In the genomic region with DNA sequence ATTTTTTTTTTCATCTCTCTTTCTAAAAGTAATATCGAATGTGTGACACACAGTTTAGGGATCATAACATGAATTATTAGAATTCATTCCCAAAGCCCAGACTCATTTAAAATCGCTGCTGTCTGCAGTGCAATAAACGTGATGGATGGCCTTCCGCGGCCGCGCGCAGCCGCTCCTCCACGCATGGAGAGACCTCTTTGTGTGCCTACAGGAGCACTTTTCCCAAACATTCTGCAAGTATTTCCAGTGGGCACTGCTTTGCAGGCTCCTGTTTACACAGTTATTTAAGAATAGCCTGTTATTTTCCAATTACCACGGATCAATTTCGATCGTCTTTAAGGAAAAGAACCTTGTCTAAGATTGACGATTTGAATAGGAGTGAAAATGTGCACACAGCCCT, we compare ENCODE assay signal across 14 mouse cellular contexts.
DNase-seq lines count a peak whose midpoint lies in the region; ATAC-seq and TF ChIP-seq lines count a peak whose summit lies in the region.
"Had no signal": no experiment of that assay in that cellular context is flagged by ENCODE, and none has a peak within 500 bp of the region (broad histone marks: within the 10 kb centered on the region; RNA-seq: fewer than 3 reads in every experiment).

No protein-coding gene starts in this region.

- peak overlapping the region; percentile 36 for H3K4me2 ChIP-seq in lung, embryonic 16.5 days (ENCODE audit: low read depth, low read length)
- peak overlapping the region; percentile 30 for H3K4me2 ChIP-seq in hindbrain, embryonic 16.5 days (ENCODE audit: low read length)
- 0 out of 2 replicates have a peak overlapping the region, but pooled peaks have one; percentile 29 for H3K4me2 ChIP-seq in limb, embryonic 14.5 days (replicated peaks; ENCODE audit: low read depth, low read length, severe bottlenecking)
- peak overlapping the region; percentile 37 for H3K4me2 ChIP-seq in stomach, postnatal 0 days (replicated peaks; ENCODE audit: low read depth)
- H3K4me2 ChIP-seq in heart, embryonic 12.5 days, result no peak overlapping the region
- H3K4me2 ChIP-seq: limb, embryonic 15.5 days had no signal

- no peaks in the 10 kb centered on the region for H3K9me3 ChIP-seq in lung, embryonic 16.5 days (ENCODE audit: control insufficient read depth, low read length)
- no peaks in the 10 kb centered on the region for H3K9me3 ChIP-seq in hindbrain, embryonic 16.5 days (ENCODE audit: control insufficient read depth, low read length)
- no peaks in the 10 kb centered on the region for H3K9me3 ChIP-seq in limb, embryonic 14.5 days (ENCODE audit: control insufficient read depth, low read length)
- H3K9me3 ChIP-seq in stomach, postnatal 0 days (ENCODE audit: control insufficient read depth, low read length), result no peaks in the 10 kb centered on the region
- H3K9me3 ChIP-seq in heart, embryonic 12.5 days (replicated peaks), result no peaks in the 10 kb centered on the region
- H3K9me3 ChIP-seq: limb, embryonic 15.5 days had no signal

- 41% methylated on average over 14 of the region's 14 CpGs for WGBS in lung, embryonic 16.5 days
- WGBS in hindbrain, embryonic 16.5 days, result 31% methylated on average over 14 of the region's 14 CpGs
- 39% methylated on average over 14 of the region's 14 CpGs for WGBS in limb, embryonic 14.5 days
- WGBS in stomach, postnatal 0 days, result 19% methylated on average over 14 of the region's 14 CpGs
- WGBS in heart, embryonic 12.5 days, result 82% methylated on average over 14 of the region's 14 CpGs

- DNase-seq in lung, postnatal 10 days, result no peak
- DNase-seq in limb, embryonic 14.5 days (ENCODE audit: low spot score), result no peak
- DNase-seq in stomach, postnatal 0 days (ENCODE audit: low spot score), result no peak
- DNase-seq in liver, result no peak
- DNase-seq in urinary bladder, postnatal 10 days (ENCODE audit: low spot score), result no peak
- DNase-seq: cerebellum, adult 9-10 months; gastrocnemius, postnatal 36 days; retina, postnatal 1 day; thymus, postnatal 14 days had no signal

- no peak overlapping the region for H3K4me3 ChIP-seq in lung, embryonic 16.5 days (ENCODE audit: low read length)
- no peak overlapping the region for H3K4me3 ChIP-seq in hindbrain, embryonic 16.5 days (ENCODE audit: low read length)
- no peak overlapping the region for H3K4me3 ChIP-seq in limb, embryonic 14.5 days (replicated peaks; ENCODE audit: low read length)
- no peak overlapping the region; the same call in 1 of the 2 replicates for H3K4me3 ChIP-seq in stomach, postnatal 0 days (ENCODE audit: low read depth, low read length)
- H3K4me3 ChIP-seq in heart, embryonic 12.5 days, result no peak overlapping the region
- H3K4me3 ChIP-seq: limb, embryonic 15.5 days; megakaryocyte, embryonic 14.5 days had no signal

- no peak for TF ChIP-seq CTCF in stomach, postnatal 0 days (IDR thresholded peaks at IDR 0.05; ENCODE audit: low read depth)

- no peaks in the 10 kb centered on the region for H3K36me3 ChIP-seq in lung, embryonic 16.5 days (ENCODE audit: control insufficient read depth, insufficient read depth, low read length)
- no peaks in the 10 kb centered on the region for H3K36me3 ChIP-seq in hindbrain, embryonic 16.5 days (ENCODE audit: control insufficient read depth, insufficient read depth, low read length)
- no peaks in the 10 kb centered on the region for H3K36me3 ChIP-seq in limb, embryonic 14.5 days (ENCODE audit: control insufficient read depth, insufficient read depth, low read length)
- H3K36me3 ChIP-seq in stomach, postnatal 0 days (ENCODE audit: control insufficient read depth, insufficient read depth, low read length), result no peaks in the 10 kb centered on the region
- no peaks in the 10 kb centered on the region for H3K36me3 ChIP-seq in heart, embryonic 12.5 days
- H3K36me3 ChIP-seq: limb, embryonic 15.5 days had no signal

- no peak for TF ChIP-seq POLR2A in limb, embryonic 14.5 days (IDR thresholded peaks at IDR 0.05; ENCODE audit: borderline replicate concordance, extremely low read depth, insufficient read depth, insufficient read length)

- H3K27ac ChIP-seq in lung, embryonic 16.5 days (ENCODE audit: low read length), result no peak overlapping the region
- 0 out of 2 replicates have a peak overlapping the region, but pooled peaks have one; percentile 37 for H3K27ac ChIP-seq in hindbrain, embryonic 16.5 days (ENCODE audit: low read depth, low read length)
- H3K27ac ChIP-seq in limb, embryonic 14.5 days (replicated peaks; ENCODE audit: low read depth, low read length), result no peak overlapping the region
- H3K27ac ChIP-seq in stomach, postnatal 0 days (replicated peaks), result no peak overlapping the region
- no peak overlapping the region for H3K27ac ChIP-seq in heart, embryonic 12.5 days (ENCODE audit: poor library complexity, severe bottlenecking)
- H3K27ac ChIP-seq: limb, embryonic 15.5 days had no signal

- no peak for TF ChIP-seq EP300 in stomach, postnatal 0 days (optimal IDR thresholded peaks at IDR 0.05)

- no peak for ATAC-seq in lung, embryonic 16.5 days (ENCODE audit: low read depth)
- peak; percentile 37; the same call in 1 of the 2 replicates for ATAC-seq in hindbrain, embryonic 16.5 days
- no peak for ATAC-seq in limb, embryonic 14.5 days (ENCODE audit: low FRiP score, low read depth)
- no peak for ATAC-seq in stomach, postnatal 0 days (ENCODE audit: low FRiP score, low TSS enrichment)
- no peak for ATAC-seq in heart, embryonic 12.5 days (ENCODE audit: insufficient number of reproducible peaks, low FRiP score)

- no peaks in the 10 kb centered on the region for H3K27me3 ChIP-seq in lung, embryonic 16.5 days (ENCODE audit: control insufficient read depth, insufficient read depth, low read depth, low read length)
- no peaks in the 10 kb centered on the region for H3K27me3 ChIP-seq in hindbrain, embryonic 16.5 days (replicated peaks; ENCODE audit: control insufficient read depth, insufficient read depth, low read length)
- no peaks in the 10 kb centered on the region for H3K27me3 ChIP-seq in limb, embryonic 14.5 days (ENCODE audit: control insufficient read depth, insufficient read depth, low read length)
- no peaks in the 10 kb centered on the region for H3K27me3 ChIP-seq in stomach, postnatal 0 days (ENCODE audit: control insufficient read depth, insufficient read depth, low read length)
- H3K27me3 ChIP-seq in heart, embryonic 12.5 days (replicated peaks), result no peaks in the 10 kb centered on the region
- H3K27me3 ChIP-seq: limb, embryonic 15.5 days; megakaryocyte, embryonic 14.5 days had no signal

- H3K9ac ChIP-seq in lung, embryonic 16.5 days (ENCODE audit: low read length), result no peak overlapping the region
- no peak overlapping the region for H3K9ac ChIP-seq in hindbrain, embryonic 16.5 days (ENCODE audit: low read depth, low read length)
- H3K9ac ChIP-seq in limb, embryonic 14.5 days (ENCODE audit: low read depth, low read length, severe bottlenecking), result no peak overlapping the region; the same call in 1 of the 2 replicates
- no peak overlapping the region for H3K9ac ChIP-seq in stomach, postnatal 0 days (ENCODE audit: low read length)
- no peak overlapping the region for H3K9ac ChIP-seq in heart, embryonic 12.5 days
- H3K9ac ChIP-seq: limb, embryonic 15.5 days had no signal

- no peaks in the 10 kb centered on the region for H3K4me1 ChIP-seq in lung, embryonic 16.5 days (replicated peaks; ENCODE audit: control insufficient read depth, insufficient read depth, low read length)
- peaks cover 8% of the 10 kb centered on the region for H3K4me1 ChIP-seq in hindbrain, embryonic 16.5 days (ENCODE audit: control insufficient read depth, insufficient read depth, low read depth, low read length)
- no peaks in the 10 kb centered on the region for H3K4me1 ChIP-seq in limb, embryonic 14.5 days (ENCODE audit: control insufficient read depth, insufficient read depth, low read length)
- no peaks in the 10 kb centered on the region for H3K4me1 ChIP-seq in stomach, postnatal 0 days (replicated peaks; ENCODE audit: control insufficient read depth, insufficient read depth)
- peaks cover 6% of the 10 kb centered on the region for H3K4me1 ChIP-seq in heart, embryonic 12.5 days (replicated peaks)
